Mouse (Mus musculus): ENCODE data around the gene Tbc1d24.

GRCm38 (mm10) chr17:24199252-24199651, 6.1 kb downstream of the Tbc1d24 start:
- no peak for TF ChIP-seq POLR2A (IDR thresholded peaks at IDR 0.05; ENCODE audit: insufficient read depth, low read length)
- no peak for TF ChIP-seq CTCF (IDR thresholded peaks at IDR 0.05; ENCODE audit: low read depth, low read length)
- no peak for TF ChIP-seq EP300 (IDR thresholded peaks at IDR 0.05; ENCODE audit: insufficient read depth, low read depth, low read length)
